Mouse (Mus musculus): ENCODE measurements around the gene Erc2. TPM values are rescaled to one million over a fixed set of nuclear protein-coding genes. Genes with fewer than 3 reads are reported as not detected.

The Erc2 gene
- polyA plus RNA-seq, 1 experiment from 2014 or later, result 6.1 TPM

DNA sequence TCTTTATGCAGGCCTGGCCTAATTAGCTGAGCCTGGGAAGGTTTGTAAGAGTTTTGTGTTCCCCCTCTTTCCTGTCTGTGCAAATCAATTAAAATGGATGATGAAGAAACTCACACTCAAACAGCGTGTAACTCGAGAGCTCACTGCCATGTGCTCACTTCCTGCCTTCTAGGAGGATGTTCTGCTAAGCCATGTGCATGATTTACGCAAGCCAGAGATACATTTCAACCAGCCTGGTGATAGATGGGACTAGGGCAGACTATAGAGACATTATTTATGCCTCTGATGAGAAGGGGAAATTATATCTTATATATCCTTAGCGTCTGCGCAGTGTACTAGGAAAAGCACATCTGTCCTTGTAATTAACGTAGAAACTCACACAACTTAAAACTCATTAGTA is 193.5 kb downstream of the Erc2 start:
- no peaks in the 10 kb centered on the region for H3K9me3 ChIP-seq
- H3K36me3 ChIP-seq, result no peaks in the 10 kb centered on the region
- H3K27ac ChIP-seq, result no peak overlapping the region
- peaks cover 6% of the 10 kb centered on the region; the same call in 1 of the 2 replicates for H3K27me3 ChIP-seq
- ATAC-seq (ENCODE audit: insufficient number of reproducible peaks, low FRiP score, low TSS enrichment, low read depth), result no peak
- 61% methylated on average over 6 of the region's 6 CpGs for WGBS
- no peak overlapping the region for H3K4me2 ChIP-seq
- H3K4me3 ChIP-seq, result no peak overlapping the region
- H3K4me1 ChIP-seq, result 0 out of 2 replicates have a peak, but pooled peaks cover 2% of the 10 kb centered on the region
- H3K9ac ChIP-seq, result no peak overlapping the region

DNA sequence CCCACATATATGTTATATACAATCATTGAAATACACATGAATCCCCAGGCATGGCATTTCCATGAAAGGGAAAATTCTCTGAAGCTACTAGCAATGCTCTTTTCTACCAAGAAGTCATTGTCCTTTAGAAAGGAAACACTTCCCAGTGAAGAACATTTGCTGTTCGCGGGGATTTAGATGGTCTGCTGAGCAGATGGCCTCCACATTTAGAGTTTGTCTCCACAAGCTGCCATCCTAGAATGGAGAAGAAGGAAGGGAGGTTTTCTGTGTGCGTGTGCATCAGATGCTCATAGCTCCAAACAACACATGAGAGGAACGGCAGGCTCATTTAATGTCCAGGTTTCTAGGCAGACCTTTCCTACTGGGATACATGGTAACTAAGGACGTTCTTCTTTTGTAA is 196.8 kb downstream of the Erc2 start:
- Histone ChIP-seq H3K4me2 (no peak overlapping the region), H3K9me3 (no peaks in the 10 kb centered on the region), H3K27me3 (no peaks in the 10 kb centered on the region), H3K4me3 (no peak overlapping the region), H3K4me1 (peaks cover 7% of the 10 kb centered on the region; the same call in 1 of the 2 replicates), H3K9ac (no peak overlapping the region), H3K36me3 (no peaks in the 10 kb centered on the region), H3K27ac (no peak overlapping the region)
- ATAC-seq (ENCODE audit: insufficient number of reproducible peaks, low FRiP score, low TSS enrichment, low read depth), result no peak
- WGBS, result 94% methylated on average over 5 of the region's 5 CpGs

GRCm38 (mm10) chr14:27821801-27822200 is 199.6 kb downstream of the Erc2 start:
- no peak for ATAC-seq (ENCODE audit: insufficient number of reproducible peaks, low FRiP score, low TSS enrichment, low read depth)
- Histone ChIP-seq H3K27ac (no peak overlapping the region), H3K4me2 (no peak overlapping the region), H3K27me3 (no peaks in the 10 kb centered on the region), H3K9ac (no peak overlapping the region), H3K4me3 (no peak overlapping the region), H3K4me1 (peaks cover 7% of the 10 kb centered on the region; the same call in 1 of the 2 replicates), H3K9me3 (no peaks in the 10 kb centered on the region), H3K36me3 (no peaks in the 10 kb centered on the region)

- H3K36me3 ChIP-seq, result no peaks in the 10 kb centered on the region
- H3K9me3 ChIP-seq, result no peaks in the 10 kb centered on the region
- no peak overlapping the region for H3K4me2 ChIP-seq
- no peak overlapping the region for H3K9ac ChIP-seq
- H3K27me3 ChIP-seq, result no peaks in the 10 kb centered on the region
- peaks cover 7% of the 10 kb centered on the region; the same call in 1 of the 2 replicates for H3K4me1 ChIP-seq
- WGBS, result 94% methylated on average over 6 of the region's 6 CpGs
- H3K27ac ChIP-seq, result no peak overlapping the region
- no peak for ATAC-seq (ENCODE audit: insufficient number of reproducible peaks, low FRiP score, low TSS enrichment, low read depth)
- H3K4me3 ChIP-seq, result no peak overlapping the region
Observed at GRCm38 (mm10) chr14:27822566-27822965, 200.3 kb downstream of the Erc2 start.

- H3K36me3 ChIP-seq, result no peaks in the 10 kb centered on the region
- H3K4me1 ChIP-seq, result peaks cover 7% of the 10 kb centered on the region; the same call in 1 of the 2 replicates
- no peaks in the 10 kb centered on the region for H3K27me3 ChIP-seq
- no peak overlapping the region for H3K4me3 ChIP-seq
- H3K9ac ChIP-seq, result no peak overlapping the region
- no peak overlapping the region for H3K4me2 ChIP-seq
- ATAC-seq (ENCODE audit: insufficient number of reproducible peaks, low FRiP score, low TSS enrichment, low read depth), result no peak
- H3K9me3 ChIP-seq, result no peaks in the 10 kb centered on the region
- 33% methylated on average over 3 of the region's 3 CpGs for WGBS
- H3K27ac ChIP-seq, result no peak overlapping the region
Observed at GRCm38 (mm10) chr14:27823048-27823447, 200.8 kb downstream of the Erc2 start.

DNA sequence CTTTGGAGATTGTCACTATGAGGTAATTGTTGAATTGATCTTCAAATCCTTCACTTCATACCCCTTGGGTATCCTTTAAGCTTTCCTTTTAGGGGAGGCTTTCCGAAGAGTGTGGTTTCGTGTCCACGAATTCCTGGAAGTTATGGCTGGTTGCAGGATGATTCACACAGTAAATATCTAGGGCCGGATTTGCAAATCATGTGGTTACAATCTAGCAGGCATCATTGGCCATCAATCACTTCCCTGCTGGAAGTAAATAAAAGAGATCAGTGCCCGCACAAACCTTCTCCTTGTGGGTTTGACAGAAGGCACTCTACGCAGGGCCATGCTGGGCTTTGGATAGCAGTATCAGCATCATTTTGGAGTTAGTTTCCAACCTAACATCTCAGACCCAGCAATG is 201.7 kb downstream of the Erc2 start:
- ATAC-seq (ENCODE audit: insufficient number of reproducible peaks, low FRiP score, low TSS enrichment, low read depth), result no peak
- no peaks in the 10 kb centered on the region for H3K9me3 ChIP-seq
- H3K36me3 ChIP-seq, result no peaks in the 10 kb centered on the region
- H3K4me2 ChIP-seq, result no peak overlapping the region
- 58% methylated on average over 6 of the region's 6 CpGs for WGBS
- peaks cover 7% of the 10 kb centered on the region; the same call in 1 of the 2 replicates for H3K4me1 ChIP-seq
- no peak overlapping the region for H3K27ac ChIP-seq
- H3K4me3 ChIP-seq, result no peak overlapping the region
- H3K27me3 ChIP-seq, result no peaks in the 10 kb centered on the region
- H3K9ac ChIP-seq, result no peak overlapping the region

DNA sequence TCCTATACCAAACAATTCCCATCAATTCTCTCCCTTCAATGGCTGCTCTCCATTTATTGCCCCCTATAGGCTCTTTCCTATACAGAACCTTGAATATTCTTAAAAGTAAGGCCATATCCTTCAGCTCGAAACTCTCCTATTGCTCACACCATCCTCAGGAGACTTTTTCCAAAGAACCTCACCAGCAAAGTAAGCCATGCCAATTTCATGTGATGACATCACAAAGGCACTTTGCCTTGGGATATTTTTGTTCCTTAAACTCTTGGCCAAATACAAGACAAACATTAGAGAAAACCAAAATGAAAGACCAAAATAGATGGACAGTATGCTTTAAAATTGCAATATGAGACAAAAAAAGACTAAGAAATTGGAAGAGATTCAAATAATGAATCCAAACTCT is 204.6 kb downstream of the Erc2 start:
- ATAC-seq (ENCODE audit: insufficient number of reproducible peaks, low FRiP score, low TSS enrichment, low read depth), result no peak
- peaks cover 5% of the 10 kb centered on the region; the same call in 1 of the 2 replicates for H3K4me1 ChIP-seq
- no peaks in the 10 kb centered on the region for H3K36me3 ChIP-seq
- no peak overlapping the region for H3K4me3 ChIP-seq
- 64% methylated on average over 1 of the region's 1 CpGs for WGBS
- no peaks in the 10 kb centered on the region for H3K9me3 ChIP-seq
- H3K27ac ChIP-seq, result no peak overlapping the region
- H3K27me3 ChIP-seq, result no peaks in the 10 kb centered on the region
- no peak overlapping the region for H3K4me2 ChIP-seq
- no peak overlapping the region for H3K9ac ChIP-seq

GRCm38 (mm10) chr14:27828089-27828488 is 205.9 kb downstream of the Erc2 start:
- Histone ChIP-seq H3K9ac (no peak overlapping the region), H3K27me3 (no peaks in the 10 kb centered on the region), H3K36me3 (no peaks in the 10 kb centered on the region), H3K4me1 (peaks cover 2% of the 10 kb centered on the region; the same call in 1 of the 2 replicates), H3K27ac (no peak overlapping the region), H3K9me3 (no peaks in the 10 kb centered on the region), H3K4me2 (no peak overlapping the region), H3K4me3 (no peak overlapping the region)
- WGBS, result 71% methylated on average over 2 of the region's 2 CpGs
- no peak for ATAC-seq (ENCODE audit: insufficient number of reproducible peaks, low FRiP score, low TSS enrichment, low read depth)

DNA sequence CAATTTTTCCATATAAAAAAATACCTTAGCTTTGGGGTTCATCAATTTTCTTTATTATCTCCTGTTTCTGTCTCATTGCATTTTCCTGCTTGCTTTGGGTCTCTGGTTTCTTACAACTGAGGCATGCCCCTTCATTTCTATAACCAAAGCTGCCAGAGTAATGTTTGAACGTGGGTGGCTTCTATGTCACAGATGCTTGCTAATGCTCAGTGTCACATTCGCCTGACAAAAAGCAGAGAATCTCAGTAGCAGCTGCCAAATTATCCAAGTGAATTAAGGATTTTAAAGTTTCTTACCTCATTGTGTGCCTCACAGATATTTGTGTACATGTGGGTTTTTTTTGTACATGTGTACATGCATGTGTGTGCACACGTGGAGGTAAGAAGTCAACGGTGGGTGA is 210.0 kb downstream of the Erc2 start:
- ATAC-seq (ENCODE audit: insufficient number of reproducible peaks, low FRiP score, low TSS enrichment, low read depth), result no peak
- no peaks in the 10 kb centered on the region for H3K27me3 ChIP-seq

DNA sequence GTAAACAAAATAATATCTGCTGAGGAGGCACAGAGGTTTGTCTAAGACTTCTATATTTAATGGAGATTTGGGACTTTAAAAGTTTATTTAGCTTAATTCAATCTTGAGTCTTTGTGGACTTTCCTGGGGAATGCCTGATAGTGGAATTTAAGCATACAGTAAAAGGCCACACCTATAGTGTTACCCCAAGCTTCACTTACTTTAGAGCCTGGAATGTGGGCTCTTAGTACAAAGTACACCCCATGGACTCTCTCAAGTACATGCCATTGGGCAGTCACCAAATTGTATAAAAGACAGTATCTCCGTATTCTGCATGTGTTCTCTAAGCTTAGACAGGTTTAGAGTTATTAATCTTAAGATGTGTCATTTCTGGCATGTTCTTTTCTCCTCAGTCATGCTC is 213.1 kb downstream of the Erc2 start:
- Histone ChIP-seq H3K27ac (no peak overlapping the region), H3K36me3 (no peaks in the 10 kb centered on the region), H3K9ac (no peak overlapping the region), H3K4me3 (no peak overlapping the region), H3K4me2 (no peak overlapping the region), H3K4me1 (no peaks in the 10 kb centered on the region), H3K9me3 (no peaks in the 10 kb centered on the region), H3K27me3 (no peaks in the 10 kb centered on the region)
- WGBS, result 70% methylated on average over 1 of the region's 1 CpGs
- ATAC-seq (ENCODE audit: insufficient number of reproducible peaks, low FRiP score, low TSS enrichment, low read depth), result no peak

More for the DNA sequence above, 210.0 kb downstream of the Erc2 start:
- no peaks in the 10 kb centered on the region for H3K9me3 ChIP-seq
- WGBS, result 79% methylated on average over 4 of the region's 4 CpGs
- no peak overlapping the region for H3K9ac ChIP-seq
- H3K4me3 ChIP-seq, result no peak overlapping the region
- H3K4me1 ChIP-seq, result no peaks in the 10 kb centered on the region
- H3K36me3 ChIP-seq, result no peaks in the 10 kb centered on the region
- H3K4me2 ChIP-seq, result no peak overlapping the region
- H3K27ac ChIP-seq, result no peak overlapping the region

DNA sequence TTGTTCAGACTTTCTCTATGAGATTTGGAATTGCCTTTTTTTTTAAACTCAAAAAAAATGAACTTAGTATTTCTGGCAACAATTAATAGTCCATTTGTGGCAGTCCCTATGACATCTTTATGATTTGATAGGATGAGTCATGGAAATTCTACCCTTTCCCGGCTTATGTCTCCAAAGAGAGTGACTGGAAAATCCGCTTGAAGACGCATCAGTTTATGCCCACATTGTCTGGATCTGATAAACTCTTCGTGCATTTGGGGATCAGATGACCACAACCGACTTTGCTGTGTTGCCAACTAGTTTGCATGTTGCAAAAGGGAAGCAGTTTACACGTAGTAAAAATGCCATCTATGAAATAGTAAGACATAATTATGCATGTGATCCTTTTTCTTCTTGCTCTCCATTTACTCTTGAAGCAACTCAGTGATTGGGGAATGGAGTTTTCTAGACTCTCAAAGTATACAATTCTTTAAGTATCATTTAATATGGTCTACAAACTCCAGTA is 215.4 kb downstream of the Erc2 start:
- no peak for ATAC-seq (ENCODE audit: insufficient number of reproducible peaks, low FRiP score, low TSS enrichment, low read depth)
- WGBS, result 57% methylated on average over 6 of the region's 6 CpGs
- Histone ChIP-seq H3K27ac (no peak overlapping the region), H3K9me3 (no peaks in the 10 kb centered on the region), H3K4me3 (no peak overlapping the region), H3K27me3 (no peaks in the 10 kb centered on the region), H3K4me1 (no peaks in the 10 kb centered on the region), H3K9ac (no peak overlapping the region), H3K36me3 (no peaks in the 10 kb centered on the region), H3K4me2 (no peak overlapping the region)

GRCm38 (mm10) chr14:27840120-27840519 is 217.9 kb downstream of the Erc2 start:
- 70% methylated on average over 1 of the region's 1 CpGs for WGBS
- no peaks in the 10 kb centered on the region for H3K36me3 ChIP-seq
- no peak for ATAC-seq (ENCODE audit: insufficient number of reproducible peaks, low FRiP score, low TSS enrichment, low read depth)

GRCm38 (mm10) chr14:27846875-27847274 is 224.6 kb downstream of the Erc2 start:
- no peak for ATAC-seq (ENCODE audit: insufficient number of reproducible peaks, low FRiP score, low TSS enrichment, low read depth)
- H3K9me3 ChIP-seq, result no peaks in the 10 kb centered on the region
- 69% methylated on average over 2 of the region's 2 CpGs for WGBS

More at GRCm38 (mm10) chr14:27840120-27840519, 217.9 kb downstream of the Erc2 start:
- no peak overlapping the region for H3K9ac ChIP-seq
- H3K4me2 ChIP-seq, result no peak overlapping the region
- no peaks in the 10 kb centered on the region for H3K9me3 ChIP-seq
- H3K27ac ChIP-seq, result no peak overlapping the region
- H3K4me3 ChIP-seq, result no peak overlapping the region
- no peaks in the 10 kb centered on the region for H3K4me1 ChIP-seq
- no peaks in the 10 kb centered on the region for H3K27me3 ChIP-seq

More at GRCm38 (mm10) chr14:27846875-27847274, 224.6 kb downstream of the Erc2 start:
- Histone ChIP-seq H3K9ac (no peak overlapping the region), H3K4me2 (no peak overlapping the region), H3K36me3 (no peaks in the 10 kb centered on the region), H3K27ac (no peak overlapping the region), H3K4me3 (no peak overlapping the region), H3K27me3 (no peaks in the 10 kb centered on the region), H3K4me1 (no peaks in the 10 kb centered on the region)

Data from limb, embryonic 15.5 days (tissue).